Mouse (Mus musculus) mammary gland, adult 2 months (tissue): ENCODE data around the gene Fthl17d. TPM values are rescaled to one million over a fixed set of nuclear protein-coding genes. Genes with fewer than 3 reads are reported as not detected.

ENCODE experiments used
- polyA plus RNA-seq: library from polyadenylated mRNA; depleted of rRNA; stranded (reverse); fragments of >200 nt; gene quantifications from 2 replicates; pipeline ENCODE4 v1.2.3, GENCODE M21; 2012; ENCODE audit warnings: low replicate concordance; rRNA removed

Gene Fthl17d
- polyA plus RNA-seq: not detected in 2 replicates

GRCm38 (mm10) chrX:8986655-8987054 lies at the start of gene Fthl17d:
Fthl17d (minus strand) TSS chrX:8986755.

GRCm38 (mm10) chrX:9033193-9033592 lies 46.6 kb upstream of the Fthl17d start, which contains the start of gene Fthl17e:
Fthl17e (plus strand) TSS chrX:9033493.

GRCm38 (mm10) chrX:8976459-8976858 lies 10.1 kb downstream of the Fthl17d start, which contains the start of gene Fthl17c:
Fthl17c (minus strand) TSS chrX:8976559.

GRCm38 (mm10) chrX:8962875-8963274 lies 23.7 kb downstream of the Fthl17d start, which contains the start of gene Fthl17b:
Fthl17b (minus strand) TSS chrX:8962975.

Other genes with a start within 250 kb of the Fthl17d start
- gene Ssx9, start 238.3 kb downstream of the Fthl17d start, polyA plus RNA-seq: not detected in 2 replicates
- gene Ssxb5, start 183.1 kb downstream of the Fthl17d start, polyA plus RNA-seq: not detected in 2 replicates
- gene Gm6592, start 142.8 kb downstream of the Fthl17d start, polyA plus RNA-seq: not detected in 2 replicates
- not detected in 2 replicates for gene Gm5751, start 112.5 kb downstream of the Fthl17d start, polyA plus RNA-seq
- gene B630019K06Rik, start 94.4 kb downstream of the Fthl17d start, polyA plus RNA-seq: 0.65 and 3.6 TPM in 2 replicates
- gene Fthl17b, start 23.8 kb downstream of the Fthl17d start, polyA plus RNA-seq: not detected in 2 replicates
- gene Fthl17c, start 10.2 kb downstream of the Fthl17d start, polyA plus RNA-seq: not detected in 2 replicates
- not detected in 2 replicates for gene Fthl17e, start 46.7 kb upstream of the Fthl17d start, polyA plus RNA-seq
- not detected in 2 replicates for gene Fthl17f, start 76.3 kb upstream of the Fthl17d start, polyA plus RNA-seq
- not detected in 2 replicates for gene 4930402K13Rik, start 117.8 kb upstream of the Fthl17d start, polyA plus RNA-seq
- gene Lancl3, start 213.1 kb upstream of the Fthl17d start, polyA plus RNA-seq: 0.09 and 0.42 TPM in 2 replicates